Mouse (Mus musculus): ENCODE measurements around the gene Hoxa9. TPM values are rescaled to one million over a fixed set of nuclear protein-coding genes. Genes with fewer than 3 reads are reported as not detected.

Gene Hoxa9
- polyA plus RNA-seq, 1 experiment from 2014 or later, result not detected

DNA sequence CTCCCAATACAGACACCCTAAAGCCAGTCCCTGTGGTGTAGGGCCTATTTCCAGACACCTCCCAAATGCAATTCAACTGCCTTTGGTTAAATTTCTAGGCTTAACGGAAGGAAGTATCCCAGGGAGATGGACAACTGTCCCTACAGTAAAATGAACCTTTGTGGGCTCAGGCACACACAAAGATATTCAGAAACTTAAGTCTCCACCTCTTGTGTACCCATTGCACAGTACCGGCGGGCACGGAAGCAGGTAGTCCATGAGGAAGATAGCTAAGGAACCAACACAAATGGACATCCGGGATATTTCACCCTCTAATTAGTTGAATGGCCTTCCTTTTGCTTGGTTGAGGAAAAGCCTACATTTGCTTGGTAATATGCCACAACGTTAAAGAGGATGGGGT, 54.5 kb downstream of the Hoxa9 start:
- Histone ChIP-seq H3K36me3 (no peaks in the 10 kb centered on the region), H3K9me3 (no peaks in the 10 kb centered on the region), H3K4me3 (peak overlapping the region; percentile 23; the same call in 1 of the 2 replicates), H3K4me1 (peaks cover 6% of the 10 kb centered on the region; the same call in 1 of the 2 replicates), H3K27me3 (peaks cover 95% of the 10 kb centered on the region), H3K4me2 (replicated peaks) (no peak overlapping the region), H3K27ac (0 out of 2 replicates have a peak overlapping the region, but pooled peaks have one; percentile 23), H3K9ac (no peak overlapping the region)
- ATAC-seq (ENCODE audit: insufficient number of reproducible peaks, insufficient read depth, low FRiP score, low TSS enrichment), result no peak
- 1% methylated on average over 6 of the region's 6 CpGs for WGBS

DNA sequence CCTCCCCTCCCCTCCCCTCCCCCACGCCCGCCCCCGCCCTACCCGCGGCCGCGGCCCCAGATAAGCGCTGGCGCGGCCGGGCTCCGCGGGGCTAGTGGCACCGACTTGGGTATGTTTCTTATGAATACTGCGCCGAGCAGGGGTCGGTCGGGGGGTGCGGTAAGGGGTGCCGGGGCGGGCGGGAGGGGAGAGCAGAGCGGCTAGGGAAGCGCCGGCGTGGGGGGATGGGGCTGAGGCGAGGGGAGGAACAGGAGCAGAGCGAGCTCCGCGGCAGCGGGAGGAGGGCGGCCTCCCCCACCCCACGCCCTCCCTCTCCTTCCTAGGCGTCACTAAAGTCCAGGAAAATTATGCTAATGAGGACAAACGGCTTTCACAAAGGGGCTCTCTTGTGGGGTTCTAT, 55.0 kb downstream of the Hoxa9 start:
- H3K36me3 ChIP-seq, result no peaks in the 10 kb centered on the region
- peak overlapping the region; percentile 23 for H3K4me3 ChIP-seq
- H3K9me3 ChIP-seq, result no peaks in the 10 kb centered on the region
- H3K27me3 ChIP-seq, result peaks cover 95% of the 10 kb centered on the region
- peak overlapping the region; percentile 13; the same call in 1 of the 2 replicates for H3K4me2 ChIP-seq (replicated peaks)
- 0% methylated on average over 9 of the region's 35 CpGs for WGBS
- peaks cover 7% of the 10 kb centered on the region; the same call in 1 of the 2 replicates for H3K4me1 ChIP-seq
- no peak for ATAC-seq (ENCODE audit: insufficient number of reproducible peaks, insufficient read depth, low FRiP score, low TSS enrichment)
- H3K9ac ChIP-seq, result no peak overlapping the region; the same call in 1 of the 2 replicates
- 0 out of 2 replicates have a peak overlapping the region, but pooled peaks have one; percentile 56 for H3K27ac ChIP-seq

DNA sequence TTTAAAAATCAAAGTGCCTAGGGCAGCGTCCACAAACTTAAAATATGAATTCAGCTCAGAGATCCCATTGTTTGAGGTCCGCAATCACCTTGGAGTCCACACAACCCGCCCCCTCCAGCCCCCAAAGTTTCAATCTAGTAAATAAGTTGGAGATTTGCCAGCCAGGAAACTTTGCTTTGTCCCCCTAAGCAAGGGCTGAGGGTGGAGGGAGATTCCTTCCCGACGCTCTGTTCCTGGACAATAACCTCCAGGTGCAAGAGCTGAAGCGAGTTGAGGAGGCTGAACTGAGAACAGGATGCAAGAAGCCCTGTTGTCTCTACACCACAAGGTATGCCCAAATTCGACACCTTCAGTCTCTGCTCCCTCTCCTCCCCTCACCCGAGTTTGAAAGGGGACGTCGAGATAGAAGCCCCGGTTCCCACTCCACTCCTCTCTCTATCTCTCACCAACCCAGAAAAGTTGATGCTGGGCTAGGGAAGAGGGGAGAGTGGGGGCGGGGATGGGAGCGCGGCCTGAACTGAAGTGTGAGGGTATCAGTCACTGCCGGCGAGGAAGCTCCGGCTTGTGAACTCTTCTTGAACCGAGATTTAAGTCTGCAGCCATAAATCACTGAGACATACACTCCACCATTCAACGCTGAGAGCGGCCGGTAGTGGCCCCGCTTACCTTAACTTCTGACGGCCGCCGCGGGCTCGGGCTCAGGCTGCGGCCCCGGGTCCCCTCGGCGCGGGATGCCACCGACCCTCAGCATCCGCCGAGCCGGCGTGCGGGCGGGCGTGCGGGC, 55.7 kb downstream of the Hoxa9 start:
- no peak for ATAC-seq (ENCODE audit: insufficient number of reproducible peaks, insufficient read depth, low FRiP score, low TSS enrichment)
- peaks cover 95% of the 10 kb centered on the region for H3K27me3 ChIP-seq
- H3K4me1 ChIP-seq, result peaks cover 7% of the 10 kb centered on the region; the same call in 1 of the 2 replicates
- H3K36me3 ChIP-seq, result no peaks in the 10 kb centered on the region
- H3K9ac ChIP-seq, result no peak overlapping the region
- 1% methylated on average over 40 of the region's 41 CpGs for WGBS
- no peaks in the 10 kb centered on the region for H3K9me3 ChIP-seq
- H3K27ac ChIP-seq, result 0 out of 2 replicates have a peak overlapping the region, but pooled peaks have one; percentile 56
- H3K4me3 ChIP-seq, result peak overlapping the region; percentile 23
- H3K4me2 ChIP-seq (replicated peaks), result 0 out of 2 replicates have a peak overlapping the region, but pooled peaks have one; percentile 13

DNA sequence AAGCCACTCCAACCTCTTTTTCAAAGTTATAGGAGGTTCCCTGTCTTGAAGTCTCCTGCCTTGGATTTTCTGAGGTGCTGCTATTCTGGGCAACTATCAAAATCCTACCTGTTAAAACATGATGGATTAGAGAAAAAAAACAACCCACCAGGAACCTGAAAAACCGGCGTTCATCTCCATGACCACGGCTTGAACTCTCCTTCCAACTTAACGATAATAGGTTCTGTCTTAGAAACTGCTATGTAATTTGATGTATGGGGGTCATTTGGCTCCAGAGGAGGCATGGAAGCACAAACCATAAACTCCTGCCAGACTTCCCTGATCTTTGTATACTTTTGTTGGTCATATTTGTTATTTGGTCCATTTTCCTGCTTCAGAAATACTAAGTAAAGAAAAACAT, 57.2 kb downstream of the Hoxa9 start:
- Histone ChIP-seq H3K4me3 (no peak overlapping the region), H3K4me1 (peaks cover 7% of the 10 kb centered on the region; the same call in 1 of the 2 replicates), H3K4me2 (replicated peaks) (peak overlapping the region; percentile 44; the same call in 1 of the 2 replicates), H3K27me3 (peaks cover 89% of the 10 kb centered on the region), H3K9me3 (no peaks in the 10 kb centered on the region), H3K36me3 (no peaks in the 10 kb centered on the region), H3K9ac (no peak overlapping the region), H3K27ac (no peak overlapping the region)
- no peak for ATAC-seq (ENCODE audit: insufficient number of reproducible peaks, insufficient read depth, low FRiP score, low TSS enrichment)
- 3% methylated on average over 4 of the region's 4 CpGs for WGBS

MicroRNAs within 50 kb of the gene (microRNA counts, 519-probe panel; counts per million panel counts)
- microRNA mmu-miR-196b, result 460 counts per million, percentile 65 among the panel's probes with 10 or more counts

Small RNAs within 50 kb of the gene (microRNA-seq; reads per million reads assigned to microRNA genes)
- gene Mir196b, result 67.5 reads per million, percentile 46 among the genes with 10 or more reads in this experiment

Other genes starting within 250 kb of the Hoxa9 start
- 7.9 and 9.2 TPM in 2 replicates for gene Skap2, start 218.5 kb downstream of the Hoxa9 start, polyA plus RNA-seq (2016; fragmentation: Nextera tagmentation; extraction: Ambion mirVana)
- gene Hoxa1, start 72.8 kb downstream of the Hoxa9 start, polyA plus RNA-seq (2016; fragmentation: Nextera tagmentation; extraction: Ambion mirVana), result 0.71 and 0.77 TPM in 2 replicates
- gene Hoxa2, start 66.3 kb downstream of the Hoxa9 start, polyA plus RNA-seq (2016; fragmentation: Nextera tagmentation; extraction: Ambion mirVana), result 15.1 and 18.2 TPM in 2 replicates
- gene 5730596B20Rik, start 53.6 kb downstream of the Hoxa9 start, polyA plus RNA-seq (2016; fragmentation: Nextera tagmentation; extraction: Ambion mirVana), result 0.17 and 0.35 TPM in 2 replicates
- gene Hoxa4, start 39.3 kb downstream of the Hoxa9 start, polyA plus RNA-seq (2016; fragmentation: Nextera tagmentation; extraction: Ambion mirVana), result 0.14 TPM in 1 of 2 replicates, not detected in the other
- gene Hoxa5, start 26.5 kb downstream of the Hoxa9 start, polyA plus RNA-seq (2016; fragmentation: Nextera tagmentation; extraction: Ambion mirVana), result 0.33 and 0.34 TPM in 2 replicates
- not detected in 2 replicates for gene Hoxa6, start 22.4 kb downstream of the Hoxa9 start, polyA plus RNA-seq (2016; fragmentation: Nextera tagmentation; extraction: Ambion mirVana)
- gene Hoxa3, start 17.8 kb downstream of the Hoxa9 start, polyA plus RNA-seq (2016; fragmentation: Nextera tagmentation; extraction: Ambion mirVana), result 0.70 and 1.2 TPM in 2 replicates
- gene Gm28308, start 17.8 kb downstream of the Hoxa9 start, polyA plus RNA-seq (2016; fragmentation: Nextera tagmentation; extraction: Ambion mirVana), result not detected in 2 replicates
- 0.20 TPM in 1 of 2 replicates, not detected in the other for gene Hoxa7, start 9.2 kb downstream of the Hoxa9 start, polyA plus RNA-seq (2016; fragmentation: Nextera tagmentation; extraction: Ambion mirVana)
- gene Hoxa10, start 9.8 kb upstream of the Hoxa9 start, polyA plus RNA-seq (2016; fragmentation: Nextera tagmentation; extraction: Ambion mirVana), result 0.13 TPM in 1 of 2 replicates, not detected in the other
- 0.08 TPM in 1 of 2 replicates, not detected in the other for gene Hoxa11, start 14.7 kb upstream of the Hoxa9 start, polyA plus RNA-seq (2016; fragmentation: Nextera tagmentation; extraction: Ambion mirVana)
- gene Hoxa13, start 29.8 kb upstream of the Hoxa9 start, polyA plus RNA-seq (2016; fragmentation: Nextera tagmentation; extraction: Ambion mirVana), result not detected in 2 replicates
- 0.20 and 0.47 TPM in 2 replicates for gene Evx1, start 82.4 kb upstream of the Hoxa9 start, polyA plus RNA-seq (2016; fragmentation: Nextera tagmentation; extraction: Ambion mirVana)

All from embryonic facial prominence, embryonic 12.5 days (tissue).